Mouse (Mus musculus) lung, adult 2 months (tissue): ENCODE results near the gene Ttc27.

ENCODE experiments used
- CTCF ChIP-seq: fragments of 200-500 bp; IDR thresholded peaks from 2 replicates; pipeline ENCODE4 v1.5.1; 2011; ENCODE audit warnings: mild to moderate bottlenecking, low read length, control low read depth; ENCODE audit not compliant: insufficient read depth
- POLR2A ChIP-seq: fragments of 200-500 bp; IDR thresholded peaks from 2 replicates; pipeline ENCODE4 v1.6.1; 2011; ENCODE audit warnings: low read depth, mild to moderate bottlenecking, control low read depth, low read length, borderline replicate concordance; ENCODE audit errors: extremely low read depth

GRCm38 (mm10) chr17:74870177-74871160 lies 152.9 kb downstream of the Ttc27 start:
- TF ChIP-seq CTCF (no peak), POLR2A (no peak)
